Mouse (Mus musculus): Measurements from ENCODE around the gene Spns3. TPM values are rescaled to one million over a fixed set of nuclear protein-coding genes. Genes with fewer than 3 reads are reported as not detected.

Spns3 gene
- total and polyA plus RNA-seq, 3 experiments = 5.2 to 12.7 TPM; not detected in 1

DNA sequence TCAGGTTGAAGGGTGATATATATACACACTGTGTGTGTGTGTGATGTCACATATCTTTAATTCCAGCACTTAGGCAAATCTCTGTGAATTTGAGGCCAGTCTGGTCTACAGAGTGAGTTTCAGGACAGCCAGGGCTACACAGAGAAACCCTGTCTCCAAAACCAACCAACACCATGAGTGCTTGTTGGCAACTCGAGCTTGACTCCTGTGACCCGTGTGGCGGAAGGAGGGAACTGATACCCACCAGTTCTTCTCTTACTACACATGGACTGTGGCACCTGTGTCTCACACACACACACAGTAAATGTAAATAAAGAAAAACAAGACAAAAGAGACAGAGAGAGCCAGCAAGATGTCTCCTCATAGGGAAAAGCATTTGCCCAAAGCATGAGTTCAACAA, 10.4 kb upstream of the Spns3 start:
- no peak overlapping the region for H3K4me3 ChIP-seq (ENCODE audit: control insufficient read depth in 1 of 2, insufficient read depth in 1 of 2, low read depth in 2 of 2, low read length in 2 of 2)
- DNase-seq (ENCODE audit: low read depth, low spot score) = no peak
- H3K9me3 ChIP-seq (replicated peaks; ENCODE audit: insufficient read depth, low read length) = no peaks in the 10 kb centered on the region
- no peaks in the 10 kb centered on the region; the same call in 1 of the 2 replicates for H3K79me2 ChIP-seq (ENCODE audit: control insufficient read depth, insufficient read depth, low read length, poor library complexity)
- H3K9ac ChIP-seq (ENCODE audit: control insufficient read depth, low read depth, low read length, poor library complexity, severe bottlenecking) = no peak overlapping the region
- H3K4me1 ChIP-seq (ENCODE audit: control insufficient read depth in 1 of 2, insufficient read depth in 2 of 2, low read length in 2 of 2) = peaks cover 4 to 20% of the 10 kb centered on the region in 2 experiments; a peak in 3 of 4 replicates
- no peaks in the 10 kb centered on the region for H3K27me3 ChIP-seq (ENCODE audit: control insufficient read depth in 1 of 2, insufficient read depth in 2 of 2, low read length in 2 of 2)
- H3K36me3 ChIP-seq (ENCODE audit: control insufficient read depth in 1 of 2, insufficient read depth in 2 of 2, low read length in 2 of 2) = peaks cover 0 to 14% of the 10 kb centered on the region in 2 experiments; a peak in 2 of 4 replicates
- no peak overlapping the region for H3K27ac ChIP-seq (ENCODE audit: control insufficient read depth, low read depth, low read length)
- no peak for TF ChIP-seq MAFK (IDR thresholded peaks at IDR 0.05; ENCODE audit: borderline replicate concordance, low read depth, low read length)
- TF ChIP-seq TBP (IDR thresholded peaks at IDR 0.05; ENCODE audit: low read depth, low read length) = no peak
- no peak for TF ChIP-seq POLR2A (IDR thresholded peaks at IDR 0.05; ENCODE audit: control insufficient read depth in 1 of 2, insufficient read depth in 1 of 2, low read depth in 1 of 2, low read length in 2 of 2, poor library complexity in 1 of 2)
- TF ChIP-seq CHD1 (IDR thresholded peaks at IDR 0.05; ENCODE audit: low read depth, low read length) = no peak
- no peak for TF ChIP-seq EP300 (IDR thresholded peaks at IDR 0.05; ENCODE audit: low read depth in 1 of 2, low read length in 2 of 2)
- TF ChIP-seq GATA1 (IDR thresholded peaks at IDR 0.05; ENCODE audit: low read depth, low read length) = no peak
- TF ChIP-seq SIN3A (IDR thresholded peaks at IDR 0.05; ENCODE audit: low read length) = no peak
- TF ChIP-seq CTCF (IDR thresholded peaks at IDR 0.05 in 2 of 3, conservative IDR thresholded peaks at IDR 0.05 in 1 of 3; ENCODE audit: control insufficient read depth in 1 of 3, insufficient read depth in 1 of 3, low read depth in 2 of 3, low read length in 3 of 3, poor library complexity in 1 of 3, severe bottlenecking in 1 of 3) = no peak
- TF ChIP-seq NELFE (IDR thresholded peaks at IDR 0.05; ENCODE audit: low read depth, low read length) = no peak
- TF ChIP-seq CHD2 (IDR thresholded peaks at IDR 0.05; ENCODE audit: low read length) = no peak
- no peak for TF ChIP-seq JUND (IDR thresholded peaks at IDR 0.05; ENCODE audit: low read depth, low read length)
- TF ChIP-seq POLR2AphosphoS5 (IDR thresholded peaks at IDR 0.05; ENCODE audit: borderline replicate concordance, low read depth, low read length) = no peak
- no peak for TF ChIP-seq ZNF384 (IDR thresholded peaks at IDR 0.05; ENCODE audit: low read depth, low read length)
- no peak for TF ChIP-seq E2F4 (IDR thresholded peaks at IDR 0.05; ENCODE audit: borderline replicate concordance, low read depth, low read length)

DNA sequence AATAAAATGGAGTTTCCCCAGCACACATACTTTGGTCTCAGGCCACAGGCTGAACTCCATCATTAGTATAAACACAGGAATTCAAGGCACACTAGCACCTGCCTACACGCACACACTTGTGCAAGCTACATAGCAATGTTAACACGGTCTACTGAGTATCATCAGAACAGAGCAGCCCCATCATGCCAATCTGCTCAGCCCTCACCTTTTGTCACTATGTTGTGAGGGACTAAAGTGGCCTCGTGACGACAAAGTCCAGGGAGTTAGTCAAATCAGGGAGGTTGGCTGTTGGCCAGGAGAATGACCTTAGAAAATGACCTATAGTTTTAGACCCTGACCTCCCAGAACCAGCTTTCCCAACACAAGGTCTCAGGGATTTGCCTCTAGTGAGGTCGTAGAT, 7.8 kb upstream of the Spns3 start:
- peaks cover 0 to 14% of the 10 kb centered on the region in 2 experiments; a peak in 2 of 4 replicates for H3K36me3 ChIP-seq (ENCODE audit: control insufficient read depth in 1 of 2, insufficient read depth in 2 of 2, low read length in 2 of 2)
- no peaks in the 10 kb centered on the region for H3K79me2 ChIP-seq (ENCODE audit: control insufficient read depth, insufficient read depth, low read length, poor library complexity)
- no peaks in the 10 kb centered on the region for H3K9me3 ChIP-seq (replicated peaks; ENCODE audit: insufficient read depth, low read length)
- no peaks in the 10 kb centered on the region for H3K27me3 ChIP-seq (ENCODE audit: control insufficient read depth in 1 of 2, insufficient read depth in 2 of 2, low read length in 2 of 2)
- H3K27ac ChIP-seq (ENCODE audit: control insufficient read depth, low read depth, low read length) = no peak overlapping the region
- no peak overlapping the region for H3K9ac ChIP-seq (ENCODE audit: control insufficient read depth, low read depth, low read length, poor library complexity, severe bottlenecking)
- TF ChIP-seq SMC3 (IDR thresholded peaks at IDR 0.05; ENCODE audit: low read depth, low read length) = no peak
- no peak for TF ChIP-seq USF2 (IDR thresholded peaks at IDR 0.05; ENCODE audit: borderline replicate concordance in 1 of 2, insufficient read depth in 1 of 2, low read depth in 1 of 2, low read length in 2 of 2)
- TF ChIP-seq MXI1 (IDR thresholded peaks at IDR 0.05; ENCODE audit: low read depth, low read length) = no peak
- TF ChIP-seq ETS1 (IDR thresholded peaks at IDR 0.05; ENCODE audit: low read depth, low read length) = no peak
- no peak for TF ChIP-seq POLR2A (IDR thresholded peaks at IDR 0.05; ENCODE audit: control insufficient read depth in 1 of 2, insufficient read depth in 1 of 2, low read depth in 1 of 2, low read length in 2 of 2, poor library complexity in 1 of 2)
- TF ChIP-seq ZKSCAN1 (IDR thresholded peaks at IDR 0.05; ENCODE audit: low read depth, low read length) = no peak
- no peak for TF ChIP-seq NRF1 (IDR thresholded peaks at IDR 0.05; ENCODE audit: insufficient read depth, low read depth, low read length, poor library complexity, severe bottlenecking)
- TF ChIP-seq CHD2 (IDR thresholded peaks at IDR 0.05; ENCODE audit: low read length) = no peak
- TF ChIP-seq NELFE (IDR thresholded peaks at IDR 0.05; ENCODE audit: low read depth, low read length) = no peak
- no peak for TF ChIP-seq USF1 (IDR thresholded peaks at IDR 0.05; ENCODE audit: low read depth, low read length)
- no peak for TF ChIP-seq KAT2A (conservative IDR thresholded peaks at IDR 0.05; ENCODE audit: low read depth, low read length)
- no peak for TF ChIP-seq BHLHE40 (IDR thresholded peaks at IDR 0.05; ENCODE audit: borderline replicate concordance, low read depth, low read length)
- H3K4me1 ChIP-seq (ENCODE audit: control insufficient read depth in 1 of 2, insufficient read depth in 2 of 2, low read length in 2 of 2) = peaks cover 4 to 20% of the 10 kb centered on the region in 2 experiments; a peak in 3 of 4 replicates
- DNase-seq (ENCODE audit: low read depth, low spot score) = no peak
- no peak overlapping the region for H3K4me3 ChIP-seq (ENCODE audit: control insufficient read depth in 1 of 2, insufficient read depth in 1 of 2, low read depth in 2 of 2, low read length in 2 of 2)

Data from MEL (cell line).